Mouse (Mus musculus) small intestine, adult 2 months (tissue): Measurements from ENCODE around the gene Ephb3.

Experiments
- CTCF ChIP-seq: fragments of 200-500 bp; IDR thresholded peaks from 2 replicates; pipeline ENCODE4 v1.5.1; 2012; ENCODE audit warnings: low read depth, mild to moderate bottlenecking, control low read depth, inconsistent platforms, low read length, moderate library complexity, mixed read lengths; ENCODE audit not compliant: insufficient replicate concordance, insufficient read length; ENCODE audit errors: extremely low read depth
- POLR2A ChIP-seq: fragments of 200-500 bp; IDR thresholded peaks from 2 replicates; pipeline ENCODE4 v1.6.1; 2012; ENCODE audit warnings: low read depth, mild to moderate bottlenecking, control low read depth, inconsistent platforms, low read length, moderate library complexity

GRCm38 (mm10) chr16:21241030-21241429, 36.5 kb downstream of the Ephb3 start:
- TF ChIP-seq CTCF (no peak), POLR2A (no peak)
